Mouse (Mus musculus) hindbrain, embryonic 14.5 days (tissue): ENCODE data around the gene Taf1. TPM values are rescaled to one million over a fixed set of nuclear protein-coding genes. Genes with fewer than 3 reads are reported as not detected.

Experiments used
- ATAC-seq: fragments of 200-750 bp; cut with Nextera tagmentation; 2 replicates; pipeline ENCODE4 v1.8.0; 2017; ENCODE audit warnings: moderate number of reproducible peaks, mild to moderate bottlenecking, moderate TSS enrichment, moderate library complexity; ENCODE audit not compliant: low FRiP score
- DNase-seq: peaks from one replicate; pipeline ENCODE4 v3.0.0-alpha.2; 2015; ENCODE audit warnings: low spot score
- H3K27ac ChIP-seq: fragments of 300-500 bp; sonication (generic); 2 replicates; pipeline ENCODE4 v1.5.1; 2014; ENCODE audit warnings: mild to moderate bottlenecking, moderate library complexity
- H3K27me3 ChIP-seq: fragments of 300-500 bp; sonication (generic); 2 replicates; pipeline ENCODE4 v1.6.1; 2014; ENCODE audit warnings: mild to moderate bottlenecking, low read length, mixed read lengths; ENCODE audit not compliant: control insufficient read depth, insufficient read depth
- H3K36me3 ChIP-seq: fragments of 300-500 bp; sonication (generic); replicated peaks from 2 replicates; pipeline ENCODE4 v1.6.1; 2014; ENCODE audit not compliant: control insufficient read depth, insufficient read depth
- H3K4me1 ChIP-seq: fragments of 300-500 bp; sonication (generic); replicated peaks from 2 replicates; pipeline ENCODE4 v1.6.1; 2014; ENCODE audit warnings: antibody characterized with exemption, low read length, mixed read lengths; ENCODE audit not compliant: control insufficient read depth, insufficient read depth
- H3K4me2 ChIP-seq: fragments of 300-500 bp; sonication (generic); replicated peaks from 2 replicates; pipeline ENCODE4 v1.6.1; 2014; ENCODE audit warnings: mild to moderate bottlenecking, moderate library complexity
- H3K4me3 ChIP-seq: fragments of 300-500 bp; sonication (generic); replicated peaks from 2 replicates; pipeline ENCODE4 v1.5.1; 2014; ENCODE audit warnings: mild to moderate bottlenecking, low read length
- H3K9ac ChIP-seq: fragments of 300-500 bp; sonication (generic); 2 replicates; pipeline ENCODE4 v1.6.1; 2014
- H3K9me3 ChIP-seq: fragments of 300-500 bp; sonication (generic); 2 replicates; pipeline ENCODE4 v1.6.1; 2016; ENCODE audit warnings: low read length; ENCODE audit not compliant: control insufficient read depth
- WGBS: fragments of 180-500 bp; shearing (Covaris S2); extraction: QIAGEN DNeasy Blood & Tissue Kit; methylation state at CpG from one replicate; pipeline ENCODE4 v1.1.7; 2014; 5-methylcytosine and 5-hydroxymethylcytosine counted together
- polyA plus RNA-seq: library from polyadenylated mRNA; unstranded; fragments of >200 nt; fragmentation: Nextera tagmentation; extraction: Ambion mirVana; gene quantifications from 2 replicates; pipeline ENCODE4 v1.2.1, GENCODE M21; 2014

Gene Taf1
- polyA plus RNA-seq, 1 experiment from 2014 or later = 18.3 TPM

DNA sequence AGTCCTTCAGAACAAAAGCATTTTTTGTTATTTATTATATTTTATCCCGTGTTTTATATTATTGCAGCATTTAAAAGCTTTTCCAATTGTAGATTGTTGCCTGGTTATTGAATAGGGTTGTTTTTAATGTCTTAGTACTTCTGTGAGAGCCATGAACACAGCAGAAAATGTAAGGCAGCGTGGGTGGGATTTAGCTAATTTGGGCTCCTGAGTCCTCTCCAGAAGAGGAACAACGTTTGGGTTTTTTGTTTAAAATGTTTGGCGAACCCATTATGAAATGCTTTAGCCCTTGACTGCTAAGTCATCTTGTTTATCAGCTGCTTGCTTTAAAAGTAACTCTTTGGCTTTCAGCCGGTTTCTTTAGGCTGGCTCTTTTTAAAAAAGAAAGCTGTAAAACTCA is 109.6 kb downstream of the Taf1 start:
- 24% methylated on average over 5 of the region's 5 CpGs for WGBS
- no peak for ATAC-seq

DNA sequence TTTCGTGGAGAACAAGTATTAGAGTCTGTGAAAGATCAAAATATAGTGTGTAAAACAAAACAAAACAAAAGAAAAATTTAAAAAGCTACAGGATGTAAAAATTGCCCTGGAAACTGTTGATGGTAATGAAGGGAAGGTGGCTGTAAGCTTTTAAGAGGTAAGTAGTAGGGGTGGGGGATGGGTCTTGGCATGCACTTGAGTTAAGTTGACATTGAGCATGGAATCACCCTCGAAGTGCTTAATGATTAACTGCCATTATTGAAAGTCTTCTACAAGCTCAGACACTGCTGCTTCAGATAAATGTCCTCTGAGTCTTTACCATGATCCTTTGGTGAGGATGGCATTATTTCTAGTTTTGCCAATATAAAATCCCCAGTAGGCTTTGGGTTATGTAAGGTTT is 112.8 kb downstream of the Taf1 start:
- ATAC-seq (no peak), DNase-seq (no peak)
- no peak overlapping the region for H3K4me2 ChIP-seq
- peaks cover 4% of the 10 kb centered on the region; the same call in 1 of the 2 replicates for H3K27me3 ChIP-seq
- H3K4me1 ChIP-seq = peaks cover 3% of the 10 kb centered on the region; the same call in 1 of the 2 replicates
- WGBS = 73% methylated on average over 2 of the region's 2 CpGs
- no peaks in the 10 kb centered on the region for H3K9me3 ChIP-seq
- no peak overlapping the region for H3K4me3 ChIP-seq
- H3K36me3 ChIP-seq = peaks cover 7% of the 10 kb centered on the region; the same call in 1 of the 2 replicates
- no peak overlapping the region for H3K27ac ChIP-seq
- H3K9ac ChIP-seq = no peak overlapping the region

More for the DNA sequence above, 109.6 kb downstream of the Taf1 start:
- peak overlapping the region; percentile 51 for H3K4me3 ChIP-seq
- peaks cover 7% of the 10 kb centered on the region; the same call in 1 of the 2 replicates for H3K36me3 ChIP-seq
- peak overlapping the region; percentile 88 for H3K9ac ChIP-seq
- peaks cover 3% of the 10 kb centered on the region; the same call in 1 of the 2 replicates for H3K4me1 ChIP-seq
- no peak for DNase-seq
- no peaks in the 10 kb centered on the region for H3K9me3 ChIP-seq
- H3K4me2 ChIP-seq = peak overlapping the region; percentile 68
- peaks cover 11% of the 10 kb centered on the region; the same call in 1 of the 2 replicates for H3K27me3 ChIP-seq
- no peak overlapping the region for H3K27ac ChIP-seq

DNA sequence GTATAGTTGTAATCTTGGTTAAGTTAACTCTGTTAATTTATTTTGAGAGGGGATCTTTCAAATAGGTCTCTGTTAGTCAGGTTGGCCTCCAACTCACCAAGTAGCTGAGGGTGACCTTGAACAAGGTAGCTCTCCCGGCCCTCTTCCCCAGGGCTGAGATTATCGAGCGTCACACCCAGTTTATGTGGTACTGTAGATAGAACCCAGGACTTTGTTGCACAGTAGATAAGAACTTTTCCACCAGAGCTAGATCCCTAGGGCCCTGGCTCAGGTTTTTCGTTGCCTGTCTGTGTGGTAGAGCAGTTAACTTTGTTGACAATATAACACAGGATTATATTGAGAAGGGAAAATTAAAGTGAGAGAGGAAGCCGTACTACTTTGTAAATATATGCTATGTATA is 114.1 kb downstream of the Taf1 start:
- peaks cover 10% of the 10 kb centered on the region; the same call in 1 of the 2 replicates for H3K36me3 ChIP-seq
- WGBS = 91% methylated on average over 5 of the region's 5 CpGs
- H3K27me3 ChIP-seq = no peaks in the 10 kb centered on the region; the same call in 1 of the 2 replicates
- ATAC-seq = no peak
- H3K4me2 ChIP-seq = no peak overlapping the region
- DNase-seq = no peak
- H3K4me3 ChIP-seq = no peak overlapping the region
- H3K9me3 ChIP-seq = no peaks in the 10 kb centered on the region
- H3K9ac ChIP-seq = no peak overlapping the region
- H3K27ac ChIP-seq = no peak overlapping the region
- H3K4me1 ChIP-seq = peaks cover 3% of the 10 kb centered on the region; the same call in 1 of the 2 replicates

Other genes starting within 250 kb of the Taf1 start
- gene Nlgn3, start 233.6 kb upstream of the Taf1 start, polyA plus RNA-seq = 95.9 and 116 TPM in 2 replicates
- 0.96 and 1.3 TPM in 2 replicates for gene Gjb1, start 156.4 kb upstream of the Taf1 start, polyA plus RNA-seq
- gene Zmym3, start 111.9 kb upstream of the Taf1 start, polyA plus RNA-seq = 66.6 and 72.7 TPM in 2 replicates
- gene Nono, start 103.4 kb upstream of the Taf1 start, polyA plus RNA-seq = 256 and 283 TPM in 2 replicates
- 0.69 and 0.90 TPM in 2 replicates for gene Itgb1bp2, start 83.6 kb upstream of the Taf1 start, polyA plus RNA-seq
- gene Ogt, start 107.3 kb downstream of the Taf1 start, polyA plus RNA-seq = 219 and 248 TPM in 2 replicates
- gene Cxcr3, start 201.5 kb downstream of the Taf1 start, polyA plus RNA-seq = 0.20 TPM in 1 of 2 replicates, not detected in the other